Mouse (Mus musculus) spleen, embryonic (tissue): ENCODE data around the gene Fam185a.

Experiments
- CTCF ChIA-PET: fragments of 350-600 bp; sonication (Branson Sonifier 250); formaldehyde crosslinking; loops from one replicate; lab custom pipeline; 2022; lab: Charles Lee

Gene Fam185a

GRCm38 (mm10) chr5:21424614-21425602, at the start of gene Fam185a, which contains the start of gene Ccdc146:
TSS of gene Fam185a (plus strand) at chr5:21424958.
TSS of gene Ccdc146 (minus strand) at chr5:21424677.
- CTCF ChIA-PET = no interaction called here

- CTCF ChIA-PET = no interaction called here
These were observed 47.8 kb upstream of the Fam185a start for GRCm38 (mm10) chr5:21376935-21377334.

DNA sequence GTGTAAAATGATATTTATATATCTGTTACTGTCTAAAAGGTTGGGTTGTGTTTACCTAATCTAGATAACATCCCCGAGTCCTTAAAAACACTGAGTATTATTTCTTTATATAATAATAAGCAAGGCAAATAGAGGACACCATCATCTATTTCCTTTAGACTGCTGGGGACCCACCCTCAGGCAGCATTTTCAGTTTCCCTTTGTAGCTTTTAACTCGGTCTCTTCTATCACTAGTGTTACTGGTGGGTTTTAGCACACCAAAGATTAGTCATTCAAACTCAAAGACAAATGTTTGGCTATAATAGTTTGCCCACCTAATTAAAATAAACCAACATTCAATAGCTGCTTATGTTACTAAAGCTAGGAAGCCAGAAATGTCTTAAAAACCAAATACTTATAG, 46.4 kb upstream of the Fam185a start:
- CTCF ChIA-PET = no interaction called here

GRCm38 (mm10) chr5:21381986-21382385, 42.8 kb upstream of the Fam185a start:
- CTCF ChIA-PET = interaction anchor here (1.2 kb wide), 1 partner anchor 12 kb away, joined by 7 read pairs; no protein-coding TSS in a partner anchor

DNA sequence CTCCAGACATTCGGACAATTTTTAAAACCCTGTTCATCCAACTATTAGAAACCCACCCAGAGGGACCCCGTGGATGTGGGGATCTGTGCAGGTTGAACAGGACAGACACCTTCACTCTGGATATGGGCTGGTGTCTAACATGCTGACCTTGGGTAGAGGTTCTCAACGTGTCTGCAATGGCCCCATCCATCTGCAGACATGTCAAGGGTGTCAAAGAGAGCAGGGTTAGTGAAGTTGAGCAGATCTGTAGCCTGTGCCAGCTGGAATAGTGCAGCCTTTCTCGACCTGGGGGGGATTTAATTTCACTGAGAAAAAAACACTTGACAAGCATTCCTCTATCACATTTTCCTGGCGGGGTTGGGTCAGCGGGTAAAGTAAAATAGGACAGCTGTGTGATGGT, 42.1 kb upstream of the Fam185a start:
- CTCF ChIA-PET = interaction anchor here (0.7 to 1.2 kb wide), 2 partner anchors 11 to 437 kb away, joined by 3 to 7 read pairs; no protein-coding TSS in a partner anchor

DNA sequence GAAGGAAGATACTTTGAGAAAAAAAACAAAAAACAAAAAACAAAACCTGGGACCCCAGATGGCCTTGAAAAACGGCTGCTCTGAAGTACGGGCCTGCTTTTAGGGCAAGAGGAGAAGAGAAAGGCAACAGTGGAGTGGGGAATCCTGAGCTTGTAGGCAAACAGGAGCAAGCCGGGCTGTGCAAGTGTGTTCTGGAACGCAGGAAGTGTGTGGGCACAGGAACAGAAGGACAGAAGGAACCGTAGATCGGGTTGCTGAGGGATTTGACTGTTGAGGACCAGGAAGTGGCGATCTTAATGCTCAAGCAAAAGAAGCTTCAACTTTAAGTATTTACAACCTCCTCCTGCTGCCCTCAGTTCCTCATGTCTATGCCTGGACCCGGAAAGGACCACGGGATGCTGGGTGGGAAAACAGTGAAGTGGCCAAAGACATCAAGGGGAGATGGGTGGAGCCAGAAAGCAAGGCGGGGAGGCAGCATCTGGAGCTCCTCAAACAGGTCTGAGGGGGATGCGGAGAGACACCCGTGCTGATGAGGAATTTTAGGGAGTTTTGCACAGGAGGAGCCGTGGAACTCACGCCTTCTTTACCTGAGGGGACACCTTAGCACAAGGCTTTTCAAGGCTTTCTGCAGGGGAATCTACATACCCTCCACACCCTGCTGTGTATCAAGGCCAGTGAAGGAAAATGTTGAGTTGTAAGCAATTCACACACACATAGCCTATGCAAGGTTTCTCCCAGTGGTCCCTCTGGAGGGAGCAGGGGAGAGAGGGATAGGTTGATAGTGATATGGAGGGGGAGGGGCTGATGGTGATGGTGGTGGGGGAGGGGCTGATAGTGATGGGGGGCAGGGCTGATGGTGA, 41.1 kb upstream of the Fam185a start:
- CTCF ChIA-PET = no interaction called here

DNA sequence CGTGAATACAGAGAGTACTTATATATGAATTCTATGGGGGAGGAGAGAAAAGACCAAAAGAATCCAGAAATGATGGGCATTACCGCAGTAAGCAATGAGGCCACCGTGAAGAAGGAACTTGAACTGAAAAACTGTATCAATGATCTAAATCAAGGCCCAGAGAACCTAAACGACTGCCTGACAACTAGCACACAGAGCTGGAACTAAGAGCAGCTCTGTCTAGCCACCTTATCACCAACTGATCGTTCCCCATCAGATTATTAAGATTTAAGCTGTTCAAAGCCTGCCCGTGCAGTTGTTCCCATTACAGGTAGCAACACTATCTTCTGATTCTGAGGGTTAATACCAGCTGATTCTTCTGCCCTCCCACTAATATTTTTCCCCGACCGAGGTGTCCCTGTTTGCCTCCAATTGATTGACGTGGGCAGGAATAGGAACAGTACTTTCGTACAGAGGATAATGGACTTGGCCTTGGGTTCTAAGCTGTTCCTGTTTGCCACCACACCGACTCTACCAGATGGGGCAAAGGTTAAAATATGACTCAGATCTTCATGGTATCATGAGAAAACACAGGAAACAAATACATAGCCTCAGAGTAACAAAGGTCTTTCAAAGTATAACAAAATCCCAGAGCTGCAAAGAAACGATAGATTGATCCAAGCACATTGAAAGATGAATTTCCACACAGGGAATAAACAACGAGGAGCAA, 40.4 kb upstream of the Fam185a start:
- CTCF ChIA-PET = no interaction called here

- CTCF ChIA-PET = interaction anchor here (0.7 kb wide), 1 partner anchor 132 kb away, joined by 3 read pairs; no protein-coding TSS in a partner anchor
These were observed 39.8 kb upstream of the Fam185a start for GRCm38 (mm10) chr5:21384976-21385375.

- CTCF ChIA-PET = no interaction called here
These were observed 38.3 kb upstream of the Fam185a start for GRCm38 (mm10) chr5:21386432-21386831.

- CTCF ChIA-PET = no interaction called here
These were observed 37.4 kb upstream of the Fam185a start for GRCm38 (mm10) chr5:21387340-21387739.

- CTCF ChIA-PET = no interaction called here
These were observed 35.9 kb upstream of the Fam185a start for GRCm38 (mm10) chr5:21388855-21389254.

GRCm38 (mm10) chr5:21391616-21392384, 33.0 kb upstream of the Fam185a start:
- CTCF ChIA-PET = no interaction called here

GRCm38 (mm10) chr5:21394562-21394961, 30.2 kb upstream of the Fam185a start:
- CTCF ChIA-PET = interaction anchor here (0.6 kb wide), 1 partner anchor 73 kb away, joined by 4 read pairs; no protein-coding TSS in a partner anchor

DNA sequence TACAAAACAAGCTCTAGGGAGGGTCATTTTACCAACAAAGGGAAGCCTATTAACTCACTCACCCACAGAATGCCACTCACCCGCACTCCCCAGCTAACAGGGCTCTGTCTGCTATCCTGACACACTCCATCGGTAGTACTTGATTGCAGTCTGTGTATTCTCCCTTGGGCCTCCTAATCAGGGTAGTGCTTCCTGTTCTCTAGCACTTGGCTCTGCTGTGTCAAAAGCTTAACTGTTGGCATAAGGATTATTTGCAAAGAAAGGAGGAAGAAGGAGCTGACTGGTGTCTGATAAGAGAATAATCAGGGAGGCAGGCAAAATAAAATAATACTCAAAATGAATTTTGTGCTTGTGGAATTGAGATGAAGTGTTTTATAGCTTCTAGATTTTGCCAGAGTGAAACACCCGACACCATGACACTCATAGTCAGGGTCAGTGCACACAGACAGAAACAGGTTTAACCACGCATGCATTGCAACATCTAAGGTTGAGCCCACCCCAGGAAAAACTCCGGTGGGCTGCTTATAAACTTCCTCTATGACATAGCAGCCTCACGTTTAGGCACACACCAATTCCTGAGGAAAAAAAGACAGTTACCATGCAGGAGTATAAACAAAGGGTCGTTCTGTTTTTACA, 29.4 kb upstream of the Fam185a start:
- CTCF ChIA-PET = no interaction called here

DNA sequence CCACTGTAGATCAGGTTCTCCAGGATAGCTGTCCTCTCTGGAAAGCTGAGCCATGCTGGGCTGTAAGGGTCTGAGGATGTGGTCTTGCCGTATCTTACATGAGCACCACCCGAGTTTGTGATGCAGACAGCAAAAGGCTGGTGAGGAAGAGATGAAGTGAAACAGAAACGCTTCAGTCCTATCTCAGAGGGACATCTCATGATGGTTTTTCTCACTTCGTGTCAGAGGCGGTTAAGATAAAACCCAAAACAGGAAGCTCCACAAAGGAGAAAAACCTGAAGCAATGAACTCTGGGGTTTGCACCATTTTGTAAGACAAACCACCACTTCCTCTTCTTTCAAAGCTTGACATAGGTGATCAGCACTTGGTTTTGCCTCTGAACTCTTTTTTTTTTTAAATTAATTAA, 13.5 kb upstream of the Fam185a start:
- CTCF ChIA-PET = interaction anchor here (0.5 to 0.8 kb wide), 2 partner anchors 17 to 83 kb away, joined by 3 to 4 read pairs; no protein-coding TSS in a partner anchor

DNA sequence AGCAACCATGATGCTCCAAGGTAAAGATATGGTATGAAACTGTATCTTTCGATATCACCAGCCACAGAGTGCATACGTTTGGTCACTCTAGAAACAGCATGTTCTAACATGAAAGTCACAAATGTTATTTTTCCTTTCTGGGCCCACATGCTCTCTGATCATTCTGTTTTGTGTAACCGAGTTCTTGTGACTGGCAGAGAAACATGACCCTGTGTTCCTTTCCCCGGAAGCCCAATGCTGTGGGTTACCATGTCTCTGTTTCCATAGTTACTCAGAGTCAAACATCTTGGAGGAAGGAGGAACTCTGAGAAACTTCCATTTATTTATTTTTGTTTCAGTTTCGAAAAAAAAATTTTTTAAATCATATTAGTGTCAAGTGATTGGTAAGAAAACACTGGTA, 12.7 kb upstream of the Fam185a start:
- CTCF ChIA-PET = no interaction called here

GRCm38 (mm10) chr5:21413322-21413721, 11.4 kb upstream of the Fam185a start:
- CTCF ChIA-PET = no interaction called here

DNA sequence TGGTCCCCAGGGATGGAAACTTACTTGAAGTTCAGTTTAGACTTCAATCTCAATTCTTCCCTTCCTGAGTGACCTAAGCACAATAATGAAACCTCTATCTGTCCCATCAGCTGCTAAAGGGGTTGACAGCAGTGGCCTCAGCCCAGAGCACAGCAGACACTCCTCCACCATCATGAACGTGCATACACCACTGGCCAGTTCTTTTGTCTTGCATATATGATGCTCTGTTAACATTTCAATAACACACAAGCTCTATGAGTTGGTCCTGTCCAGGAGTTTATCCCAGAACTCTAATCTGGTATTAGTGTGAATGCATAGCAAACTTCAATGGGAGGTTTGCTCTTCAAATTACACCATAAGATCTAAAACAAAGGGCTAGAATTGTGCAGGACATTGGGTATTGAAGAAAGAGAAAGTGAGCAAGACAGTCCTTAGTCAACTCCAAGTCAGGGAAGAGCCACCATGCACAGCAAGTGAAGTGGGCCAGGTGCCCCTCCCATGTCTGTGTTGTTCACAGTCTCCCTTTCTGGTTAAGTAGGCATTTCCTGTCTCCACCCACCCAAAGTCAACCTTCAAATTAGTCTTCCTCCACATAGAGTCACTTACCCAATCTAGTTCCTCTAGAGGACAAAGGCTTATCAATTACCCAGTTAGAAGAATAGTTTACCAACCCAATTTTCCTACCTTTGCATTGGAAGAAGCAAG, 10.5 kb upstream of the Fam185a start:
- CTCF ChIA-PET = no interaction called here

GRCm38 (mm10) chr5:21418613-21419012, 6.1 kb upstream of the Fam185a start:
- CTCF ChIA-PET = interaction anchor here (0.5 to 1.5 kb wide), 2 partner anchors 9 to 90 kb away, joined by 4 to 8 read pairs; no protein-coding TSS in a partner anchor
